Mouse (Mus musculus): ENCODE measurements around the gene Gm20388. TPM values are rescaled to one million over a fixed set of nuclear protein-coding genes. Genes with fewer than 3 reads are reported as not detected.

Gene Gm20388
- polyA plus RNA-seq, 1 experiment from 2014 or later, result 5.5 TPM

GRCm38 (mm10) chr8:122905346-122905745 is 2994.7 kb downstream of the Gm20388 start:
- Histone ChIP-seq H3K27ac (no peak overlapping the region), H3K9me3 (no peaks in the 10 kb centered on the region), H3K4me1 (peaks cover 53% of the 10 kb centered on the region), H3K36me3 (replicated peaks) (peaks cover 50% of the 10 kb centered on the region), H3K4me3 (no peak overlapping the region), H3K27me3 (ENCODE audit: poor library complexity, severe bottlenecking) (no peaks in the 10 kb centered on the region)
- 93% methylated on average over 4 of the region's 4 CpGs for WGBS
- no peak for DNase-seq (ENCODE audit: extremely low spot score, low spot score)

- Histone ChIP-seq H3K4me1 (peaks cover 53% of the 10 kb centered on the region), H3K36me3 (replicated peaks) (peaks cover 46% of the 10 kb centered on the region)
- 67% methylated on average over 6 of the region's 6 CpGs for WGBS
Measured at GRCm38 (mm10) chr8:122906463-122907021, 2995.9 kb downstream of the Gm20388 start.

GRCm38 (mm10) chr8:122912150-122912549 is 3001.5 kb downstream of the Gm20388 start:
- Histone ChIP-seq H3K27me3 (ENCODE audit: poor library complexity, severe bottlenecking) (no peaks in the 10 kb centered on the region), H3K9me3 (no peaks in the 10 kb centered on the region), H3K27ac (no peak overlapping the region), H3K4me1 (peaks cover 8% of the 10 kb centered on the region), H3K4me3 (no peak overlapping the region), H3K36me3 (replicated peaks) (peaks cover 69% of the 10 kb centered on the region)
- DNase-seq (ENCODE audit: extremely low spot score, low spot score), result no peak
- WGBS, result 91% methylated on average over 3 of the region's 3 CpGs

More at GRCm38 (mm10) chr8:122906463-122907021, 2995.9 kb downstream of the Gm20388 start:
- Histone ChIP-seq H3K27ac (no peak overlapping the region), H3K9me3 (no peaks in the 10 kb centered on the region), H3K27me3 (ENCODE audit: poor library complexity, severe bottlenecking) (no peaks in the 10 kb centered on the region), H3K4me3 (no peak overlapping the region)
- DNase-seq (ENCODE audit: extremely low spot score, low spot score), result peak; percentile 53

- H3K4me1 ChIP-seq, result peaks cover 16% of the 10 kb centered on the region
- no peaks in the 10 kb centered on the region for H3K27me3 ChIP-seq (ENCODE audit: poor library complexity, severe bottlenecking)
- DNase-seq (ENCODE audit: extremely low spot score, low spot score), result no peak
- H3K27ac ChIP-seq, result no peak overlapping the region
- H3K36me3 ChIP-seq (replicated peaks), result peaks cover 62% of the 10 kb centered on the region
- 92% methylated on average over 4 of the region's 4 CpGs for WGBS
- H3K4me3 ChIP-seq, result no peak overlapping the region
- H3K9me3 ChIP-seq, result no peaks in the 10 kb centered on the region
Measured at GRCm38 (mm10) chr8:122912871-122913270, 3002.2 kb downstream of the Gm20388 start.

- Histone ChIP-seq H3K4me3 (no peak overlapping the region), H3K4me1 (peaks cover 40% of the 10 kb centered on the region), H3K9me3 (no peaks in the 10 kb centered on the region), H3K27me3 (ENCODE audit: poor library complexity, severe bottlenecking) (no peaks in the 10 kb centered on the region), H3K27ac (no peak overlapping the region), H3K36me3 (replicated peaks) (peaks cover 43% of the 10 kb centered on the region)
- DNase-seq (ENCODE audit: extremely low spot score, low spot score), result no peak
- 80% methylated on average over 3 of the region's 3 CpGs for WGBS
Measured at GRCm38 (mm10) chr8:122916766-122917165, 3006.1 kb downstream of the Gm20388 start.

GRCm38 (mm10) chr8:122917531-122918392 is 3007.1 kb downstream of the Gm20388 start:
- Histone ChIP-seq H3K36me3 (replicated peaks) (peaks cover 35% of the 10 kb centered on the region), H3K9me3 (no peaks in the 10 kb centered on the region), H3K4me1 (peaks cover 44% of the 10 kb centered on the region), H3K27ac (peak overlapping the region; percentile 21; the same call in 1 of the 2 replicates), H3K4me3 (no peak overlapping the region), H3K27me3 (ENCODE audit: poor library complexity, severe bottlenecking) (no peaks in the 10 kb centered on the region)
- WGBS, result 68% methylated on average over 11 of the region's 11 CpGs
- DNase-seq (ENCODE audit: extremely low spot score, low spot score), result no peak

GRCm38 (mm10) chr8:122918438-122919107 is 3007.9 kb downstream of the Gm20388 start:
- H3K36me3 ChIP-seq (replicated peaks), result peaks cover 27% of the 10 kb centered on the region
- 85% methylated on average over 7 of the region's 7 CpGs for WGBS
- no peaks in the 10 kb centered on the region for H3K27me3 ChIP-seq (ENCODE audit: poor library complexity, severe bottlenecking)
- no peak overlapping the region for H3K4me3 ChIP-seq
- no peaks in the 10 kb centered on the region for H3K9me3 ChIP-seq
- no peak for DNase-seq (ENCODE audit: extremely low spot score, low spot score)
- peaks cover 50% of the 10 kb centered on the region for H3K4me1 ChIP-seq
- no peak overlapping the region for H3K27ac ChIP-seq

- DNase-seq (ENCODE audit: extremely low spot score, low spot score), result no peak
- Histone ChIP-seq H3K36me3 (replicated peaks) (peaks cover 4% of the 10 kb centered on the region), H3K4me1 (peaks cover 58% of the 10 kb centered on the region), H3K27ac (no peak overlapping the region), H3K4me3 (no peak overlapping the region), H3K9me3 (no peaks in the 10 kb centered on the region), H3K27me3 (ENCODE audit: poor library complexity, severe bottlenecking) (no peaks in the 10 kb centered on the region)
- 86% methylated on average over 7 of the region's 7 CpGs for WGBS
Measured at GRCm38 (mm10) chr8:122920890-122921289, 3010.2 kb downstream of the Gm20388 start.

- Histone ChIP-seq H3K36me3 (replicated peaks) (peaks cover 11% of the 10 kb centered on the region), H3K27ac (no peak overlapping the region), H3K9me3 (no peaks in the 10 kb centered on the region), H3K4me1 (peaks cover 50% of the 10 kb centered on the region), H3K27me3 (ENCODE audit: poor library complexity, severe bottlenecking) (no peaks in the 10 kb centered on the region), H3K4me3 (no peak overlapping the region)
- 87% methylated on average over 3 of the region's 3 CpGs for WGBS
- no peak for DNase-seq (ENCODE audit: extremely low spot score, low spot score)
Measured at GRCm38 (mm10) chr8:122922945-122923344, 3012.3 kb downstream of the Gm20388 start.

GRCm38 (mm10) chr8:122923431-122924090 is 3012.9 kb downstream of the Gm20388 start:
- no peak for DNase-seq (ENCODE audit: extremely low spot score, low spot score)
- no peak overlapping the region for H3K4me3 ChIP-seq
- H3K9me3 ChIP-seq, result no peaks in the 10 kb centered on the region
- H3K27me3 ChIP-seq (ENCODE audit: poor library complexity, severe bottlenecking), result no peaks in the 10 kb centered on the region
- WGBS, result 65% methylated on average over 7 of the region's 7 CpGs
- H3K36me3 ChIP-seq (replicated peaks), result peaks cover 17% of the 10 kb centered on the region
- no peak overlapping the region for H3K27ac ChIP-seq
- H3K4me1 ChIP-seq, result peaks cover 43% of the 10 kb centered on the region

- Histone ChIP-seq H3K4me1 (peaks cover 38% of the 10 kb centered on the region), H3K9me3 (no peaks in the 10 kb centered on the region), H3K27ac (no peak overlapping the region), H3K4me3 (no peak overlapping the region), H3K36me3 (replicated peaks) (peaks cover 18% of the 10 kb centered on the region), H3K27me3 (ENCODE audit: poor library complexity, severe bottlenecking) (no peaks in the 10 kb centered on the region)
- DNase-seq (ENCODE audit: extremely low spot score, low spot score), result no peak
- WGBS, result 80% methylated on average over 6 of the region's 6 CpGs
Measured at GRCm38 (mm10) chr8:122924091-122924490, 3013.4 kb downstream of the Gm20388 start.

- Histone ChIP-seq H3K36me3 (replicated peaks) (peaks cover 20% of the 10 kb centered on the region), H3K27me3 (ENCODE audit: poor library complexity, severe bottlenecking) (no peaks in the 10 kb centered on the region), H3K4me3 (no peak overlapping the region), H3K9me3 (no peaks in the 10 kb centered on the region), H3K4me1 (peaks cover 24% of the 10 kb centered on the region), H3K27ac (no peak overlapping the region)
- no peak for DNase-seq (ENCODE audit: extremely low spot score, low spot score)
- WGBS, result 93% methylated on average over 8 of the region's 8 CpGs
Measured at GRCm38 (mm10) chr8:122925939-122926722, 3015.5 kb downstream of the Gm20388 start.
